Mouse (Mus musculus) brown adipose tissue, adult 24 weeks (tissue): ENCODE measurements around the gene Csf2rb2. TPM values are rescaled to one million over a fixed set of nuclear protein-coding genes. Genes with fewer than 3 reads are reported as not detected.
"Not testable (repeated sequence)": the region's sequence is repeated elsewhere in the genome, so short reads cannot be mapped to it uniquely, and the experiment has no call there.

Experiments used
- H3K27ac ChIP-seq: fragments of 200-500 bp; replicated peaks from 2 replicates; pipeline ENCODE4 v1.5.1; 2012; ENCODE audit warnings: low read depth, mild to moderate bottlenecking, low read length
- H3K4me1 ChIP-seq: fragments of 200-500 bp; 2 replicates; pipeline ENCODE4 v1.6.1; 2012; ENCODE audit warnings: low read length, mixed read lengths; ENCODE audit not compliant: control insufficient read depth, insufficient read depth, insufficient read length
- H3K4me3 ChIP-seq: fragments of 200-500 bp; 2 replicates; pipeline ENCODE4 v1.5.1; 2012; ENCODE audit warnings: low read depth, mild to moderate bottlenecking, low read length, moderate library complexity; ENCODE audit not compliant: insufficient read depth
- polyA plus RNA-seq: library from polyadenylated mRNA; stranded (reverse); fragments of >200 nt; gene quantifications from 2 replicates; pipeline ENCODE4 v1.2.4, GENCODE M21; 2012; ENCODE audit not compliant: missing spikeins, insufficient read depth, insufficient read length

Csf2rb2 gene
- polyA plus RNA-seq, result 0.67 and 2.0 TPM in 2 replicates

DNA sequence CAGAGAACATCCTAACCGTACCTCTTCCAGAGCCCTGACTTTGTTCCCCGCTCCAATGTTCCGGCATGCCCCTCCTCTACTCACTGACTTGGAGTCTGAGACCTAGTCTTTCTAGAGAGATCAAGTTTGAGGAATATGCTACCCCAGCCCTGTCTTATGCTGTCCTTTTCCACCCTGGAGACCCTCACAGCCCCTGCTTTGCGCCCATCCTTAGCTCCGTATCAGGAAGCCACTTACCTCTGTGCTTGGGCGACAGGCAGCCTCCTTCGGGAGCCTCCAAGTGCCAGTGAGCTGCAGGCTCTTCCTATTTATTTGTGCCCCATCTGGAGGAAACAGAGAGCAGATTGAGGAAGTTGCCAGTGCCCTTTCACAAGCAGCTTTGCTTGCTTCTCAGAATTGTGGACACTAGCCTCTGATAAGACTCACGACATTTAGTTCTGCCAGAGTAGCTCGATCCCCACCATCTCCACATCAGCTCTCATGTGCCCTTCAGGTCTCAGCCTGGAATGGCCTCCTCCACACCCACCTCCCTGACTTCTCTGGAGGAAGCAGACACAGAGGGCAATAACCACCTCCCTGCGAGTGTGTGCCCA lies at the start of gene Csf2rb2:
Csf2rb2 (minus strand) TSS at position 381 of the 593 bp plus-strand sequence.
- Histone ChIP-seq H3K4me3 (peak within 1 kb of the TSS; percentile 39), H3K27ac (no peak within 1 kb of the TSS; the same call in 1 of the 2 replicates), H3K4me1 (peaks cover 6% of the 10 kb centered on the region; the same call in 1 of the 2 replicates)

- Histone ChIP-seq H3K27ac (no peak overlapping the region), H3K4me3 (no peak overlapping the region), H3K4me1 (peaks cover 11% of the 10 kb centered on the region; the same call in 1 of the 2 replicates)
Observed at GRCm38 (mm10) chr15:78354958-78355357, 49.4 kb upstream of the Csf2rb2 start.

DNA sequence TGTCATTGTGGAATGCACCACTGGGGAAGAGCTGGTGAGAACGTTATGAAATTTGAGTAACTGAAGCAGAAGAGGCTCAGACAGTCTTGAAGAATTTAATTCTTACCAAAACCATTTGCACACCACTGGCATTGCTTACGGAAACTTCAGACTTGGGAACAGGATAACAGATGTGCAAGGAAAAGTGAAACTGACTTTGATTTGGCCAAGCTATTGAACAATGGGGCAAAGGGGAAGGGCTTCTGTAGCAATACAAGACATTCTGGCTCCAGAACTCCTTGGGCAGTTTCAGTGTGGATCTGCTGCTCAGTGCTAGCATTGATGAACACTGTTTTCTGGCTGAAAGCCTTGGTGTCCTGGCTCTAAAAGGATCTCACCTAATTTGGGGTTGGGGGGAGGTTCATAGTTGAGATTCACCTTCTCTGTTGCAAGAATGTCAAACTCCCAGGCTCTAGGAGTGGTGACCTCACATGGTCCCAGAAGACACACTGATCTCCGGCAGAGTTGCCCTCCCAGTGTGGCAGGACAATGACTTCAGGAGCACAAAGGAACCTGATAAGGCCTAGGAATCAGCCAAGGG lies 46.2 kb upstream of the Csf2rb2 start:
- Histone ChIP-seq H3K4me1 (peaks cover 11% of the 10 kb centered on the region; the same call in 1 of the 2 replicates), H3K4me3 (no peak overlapping the region), H3K27ac (peak overlapping the region; percentile 75)

DNA sequence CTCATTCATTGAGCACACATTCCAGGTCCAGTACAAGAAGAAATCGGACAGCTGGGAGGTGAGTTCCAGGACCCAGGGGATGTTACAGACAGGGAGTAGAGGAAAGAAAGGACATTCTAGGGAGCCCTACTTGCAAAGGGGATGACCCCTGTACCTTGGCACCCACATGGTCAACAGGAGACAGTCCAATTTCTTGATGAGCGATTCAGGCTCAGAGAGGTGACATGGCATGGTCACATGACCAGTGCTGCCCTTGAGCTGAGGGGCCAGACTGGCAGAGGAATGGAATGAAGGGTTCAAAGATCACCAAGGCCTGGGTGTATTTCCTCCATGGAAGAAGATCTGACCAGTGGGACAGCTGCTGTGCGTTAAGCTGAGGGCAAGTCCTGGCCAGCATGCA lies 39.0 kb upstream of the Csf2rb2 start:
- Histone ChIP-seq H3K27ac (no peak overlapping the region), H3K4me1 (peaks cover 6% of the 10 kb centered on the region; the same call in 1 of the 2 replicates), H3K4me3 (no peak overlapping the region)

DNA sequence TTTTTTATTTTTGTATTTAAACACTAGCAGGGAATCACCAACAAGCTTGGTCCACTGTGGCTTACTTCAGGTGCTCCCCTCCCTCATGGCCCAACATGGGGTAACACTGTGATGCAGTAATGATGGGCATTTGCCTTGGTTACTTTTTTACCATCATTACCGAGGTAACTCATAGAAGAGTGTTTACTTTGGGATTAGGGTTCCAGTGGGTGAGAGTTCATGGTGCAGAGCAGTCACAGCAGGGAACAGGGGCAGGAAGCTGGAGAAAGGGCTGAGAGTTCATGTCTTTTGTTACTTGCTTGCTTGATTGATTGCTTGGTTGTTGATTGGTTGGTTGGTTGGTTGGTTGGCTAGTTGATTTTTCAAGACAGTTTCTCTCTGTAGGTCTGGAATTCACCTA lies 38.2 kb upstream of the Csf2rb2 start:
- peaks cover 7% of the 10 kb centered on the region; the same call in 1 of the 2 replicates for H3K4me1 ChIP-seq
- H3K4me3 ChIP-seq, result no peak overlapping the region
- H3K27ac ChIP-seq, result no peak overlapping the region

- not testable (repeated sequence) for H3K4me3 ChIP-seq, H3K4me1 ChIP-seq
- peak overlapping the region; percentile 82; the same call in 1 of the 2 replicates for H3K27ac ChIP-seq
Observed at GRCm38 (mm10) chr15:78340919-78341318, 35.4 kb upstream of the Csf2rb2 start.

GRCm38 (mm10) chr15:78339627-78340423 lies 34.3 kb upstream of the Csf2rb2 start:
- peak overlapping the region; percentile 82 for H3K27ac ChIP-seq
- not testable (repeated sequence) for H3K4me3 ChIP-seq, H3K4me1 ChIP-seq

- H3K4me1 ChIP-seq, result peaks cover 4% of the 10 kb centered on the region
- H3K4me3 ChIP-seq, result no peak overlapping the region
- H3K27ac ChIP-seq, result no peak overlapping the region
Observed at GRCm38 (mm10) chr15:78334380-78334779, 28.9 kb upstream of the Csf2rb2 start.

DNA sequence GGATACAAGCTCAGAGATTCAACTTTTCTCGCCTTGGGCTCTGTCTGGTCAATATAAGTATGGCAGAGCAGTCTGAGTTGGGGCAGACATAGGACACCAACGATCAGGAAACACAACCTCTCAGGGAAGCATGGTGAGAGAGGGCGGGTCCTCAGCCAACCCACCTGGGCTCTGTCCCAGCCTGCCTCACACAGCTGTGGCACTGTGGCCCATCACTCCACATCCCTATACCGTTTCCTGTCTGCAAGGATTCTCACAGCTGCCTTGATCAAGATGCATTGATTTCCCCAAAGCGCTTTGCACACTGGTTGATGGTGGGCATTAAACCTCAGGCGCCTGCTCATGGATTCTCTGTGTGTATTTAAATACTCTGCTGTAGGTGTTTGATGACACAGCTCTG lies 27.5 kb upstream of the Csf2rb2 start:
- Histone ChIP-seq H3K27ac (no peak overlapping the region), H3K4me1 (peaks cover 2% of the 10 kb centered on the region), H3K4me3 (no peak overlapping the region)

- Histone ChIP-seq H3K27ac (no peak overlapping the region), H3K4me1 (peaks cover 5% of the 10 kb centered on the region), H3K4me3 (no peak overlapping the region)
Observed at GRCm38 (mm10) chr15:78331523-78332340, 26.2 kb upstream of the Csf2rb2 start.

GRCm38 (mm10) chr15:78330706-78331105 lies 25.2 kb upstream of the Csf2rb2 start:
- Histone ChIP-seq H3K4me1 (peaks cover 6% of the 10 kb centered on the region), H3K27ac (no peak overlapping the region), H3K4me3 (no peak overlapping the region)

GRCm38 (mm10) chr15:78329972-78330371 lies 24.5 kb upstream of the Csf2rb2 start:
- H3K27ac ChIP-seq, H3K4me3 ChIP-seq, H3K4me1 ChIP-seq: not testable (repeated sequence)

GRCm38 (mm10) chr15:78328520-78329097 lies 23.1 kb upstream of the Csf2rb2 start:
- Histone ChIP-seq H3K27ac (0 out of 2 replicates have a peak overlapping the region, but pooled peaks have one; percentile 53), H3K4me3 (peak overlapping the region; percentile 21), H3K4me1 (peaks cover 6% of the 10 kb centered on the region)

DNA sequence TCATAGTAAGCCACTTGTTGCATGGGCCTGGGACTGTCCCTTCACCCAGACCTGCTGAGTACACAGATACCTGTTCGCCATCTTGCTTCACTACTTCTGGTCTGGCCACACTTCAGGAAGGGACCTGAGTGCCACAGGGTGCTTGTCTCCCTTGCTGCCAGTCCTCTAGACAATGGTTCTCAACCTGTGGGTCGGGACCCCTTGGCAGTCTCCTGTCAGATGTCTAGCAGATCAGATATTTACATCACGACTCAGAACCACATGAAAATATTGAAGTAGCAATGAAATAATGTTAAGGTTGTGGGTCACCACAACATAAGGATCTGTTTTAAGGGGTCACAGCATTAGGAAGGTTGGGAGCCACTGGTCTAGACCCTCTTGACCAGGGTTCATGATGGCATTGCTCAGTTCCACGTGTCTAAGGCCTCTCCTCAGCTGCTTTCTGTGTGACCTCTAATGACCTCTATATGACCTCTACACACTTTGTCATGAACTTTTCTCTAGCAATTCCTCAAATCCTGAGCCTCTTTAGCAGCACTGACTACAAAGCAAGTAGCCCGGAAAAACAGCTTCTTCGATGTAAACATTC lies 22.3 kb upstream of the Csf2rb2 start:
- Histone ChIP-seq H3K27ac (peak overlapping the region; percentile 15; the same call in 1 of the 2 replicates), H3K4me3 (peak overlapping the region; percentile 21)
- H3K4me1 ChIP-seq, result not testable (repeated sequence)
